Mouse (Mus musculus) spleen, adult 2 months (tissue): ENCODE data around the gene Vwa3b. TPM values are rescaled to one million over a fixed set of nuclear protein-coding genes. Genes with fewer than 3 reads are reported as not detected.

Source experiments
- DNase-seq, 2 experiments: peaks; one replicate each; pipeline versions ENCODE4 v3.0.0 to v3.0.0-alpha.2; 2012 to 2021; ENCODE audit warnings: low spot score in 2 of 2, low read depth in 1 of 2
- H3K27ac ChIP-seq: fragments of 200-500 bp; 2 replicates; pipeline ENCODE4 v1.5.1; 2012; ENCODE audit warnings: low read length, inconsistent platforms; ENCODE audit not compliant: insufficient read depth
- H3K27me3 ChIP-seq: fragments of 200-500 bp; 2 replicates; pipeline ENCODE4 v1.6.1; 2012; ENCODE audit warnings: mild to moderate bottlenecking, moderate library complexity, low read length, inconsistent platforms; ENCODE audit not compliant: control insufficient read depth, insufficient read depth
- H3K36me3 ChIP-seq: fragments of 200-500 bp; 2 replicates; pipeline ENCODE4 v1.6.1; 2012; ENCODE audit warnings: mild to moderate bottlenecking, low read length, inconsistent platforms; ENCODE audit not compliant: control insufficient read depth, insufficient read depth
- H3K4me1 ChIP-seq: fragments of 200-500 bp; 2 replicates; pipeline ENCODE4 v1.6.1; 2011; ENCODE audit warnings: inconsistent platforms; ENCODE audit not compliant: control insufficient read depth, insufficient read depth, insufficient read length
- H3K4me3 ChIP-seq: fragments of 200-500 bp; 2 replicates; pipeline ENCODE4 v1.5.1; 2011; ENCODE audit warnings: mild to moderate bottlenecking, inconsistent platforms; ENCODE audit not compliant: insufficient read depth, insufficient read length; ENCODE audit errors: extremely low read depth
- CTCF ChIP-seq: fragments of 200-500 bp; IDR thresholded peaks from 2 replicates; pipeline ENCODE4 v1.5.1; 2011; ENCODE audit warnings: mild to moderate bottlenecking, inconsistent platforms; ENCODE audit not compliant: insufficient read depth, insufficient read length, insufficient replicate concordance; ENCODE audit errors: extremely low read depth
- POLR2A ChIP-seq: fragments of 200-500 bp; IDR thresholded peaks from 2 replicates; pipeline ENCODE4 v1.6.1; 2011; ENCODE audit warnings: low read depth, low read length, inconsistent platforms
- WGBS: fragments of 180-500 bp; shearing (Covaris S2); methylation state at CpG from one replicate; pipeline ENCODE4 v1.1.7; 2018; 5-methylcytosine and 5-hydroxymethylcytosine counted together
- polyA plus RNA-seq: library from polyadenylated mRNA; depleted of rRNA; stranded (reverse); fragments of >200 nt; gene quantifications from 2 replicates; pipeline ENCODE4 v1.2.3, GENCODE M21; 2012; rRNA removed

Vwa3b gene
- polyA plus RNA-seq = 0.21 and 0.23 TPM in 2 replicates

- H3K4me3 ChIP-seq = no peak within 1 kb of the TSS
- no peaks in the 10 kb centered on the region for H3K27me3 ChIP-seq
- peaks cover 3% of the 10 kb centered on the region; the same call in 1 of the 2 replicates for H3K4me1 ChIP-seq
- H3K27ac ChIP-seq = no peak within 1 kb of the TSS
- 88% methylated on average over 5 of the region's 5 CpGs for WGBS
- TF ChIP-seq POLR2A (no peak), CTCF (no peak)
- H3K36me3 ChIP-seq = no peaks in the 10 kb centered on the region
- no peak for DNase-seq
Measured at GRCm38 (mm10) chr1:37025962-37026686, at the start of gene Vwa3b. Vwa3b (plus strand) TSS chr1:37026596.

GRCm38 (mm10) chr1:36976770-36977169 is 49.6 kb upstream of the Vwa3b start:
- no peak for TF ChIP-seq CTCF
- no peak for TF ChIP-seq POLR2A
- Histone ChIP-seq H3K27ac (no peak overlapping the region), H3K27me3 (no peaks in the 10 kb centered on the region), H3K4me3 (no peak overlapping the region), H3K4me1 (no peaks in the 10 kb centered on the region), H3K36me3 (no peaks in the 10 kb centered on the region)
- no peak for DNase-seq
- WGBS = 85% methylated on average over 4 of the region's 4 CpGs

- no peak overlapping the region for H3K4me3 ChIP-seq
- no peaks in the 10 kb centered on the region for H3K36me3 ChIP-seq
- no peak overlapping the region for H3K27ac ChIP-seq
- TF ChIP-seq CTCF (no peak), POLR2A (no peak)
- no peaks in the 10 kb centered on the region for H3K27me3 ChIP-seq
- WGBS = 58% methylated on average over 9 of the region's 9 CpGs
- H3K4me1 ChIP-seq = peaks cover 6% of the 10 kb centered on the region; the same call in 1 of the 2 replicates
- DNase-seq = no peak
Measured at GRCm38 (mm10) chr1:36982191-36982961, 44.0 kb upstream of the Vwa3b start.

- DNase-seq = no peak
- TF ChIP-seq POLR2A (no peak), CTCF (no peak)
- H3K36me3 ChIP-seq = no peaks in the 10 kb centered on the region
- no peak overlapping the region for H3K27ac ChIP-seq
- 86% methylated on average over 4 of the region's 4 CpGs for WGBS
- no peak overlapping the region for H3K4me3 ChIP-seq
- H3K4me1 ChIP-seq = peaks cover 14% of the 10 kb centered on the region
- no peaks in the 10 kb centered on the region for H3K27me3 ChIP-seq
Measured at GRCm38 (mm10) chr1:36983754-36984153, 42.6 kb upstream of the Vwa3b start.

GRCm38 (mm10) chr1:36984406-36984805 is 42.0 kb upstream of the Vwa3b start:
- Histone ChIP-seq H3K4me1 (peaks cover 14% of the 10 kb centered on the region), H3K27me3 (no peaks in the 10 kb centered on the region), H3K4me3 (no peak overlapping the region), H3K36me3 (no peaks in the 10 kb centered on the region), H3K27ac (no peak overlapping the region)
- WGBS = 86% methylated on average over 6 of the region's 6 CpGs
- DNase-seq = no peak
- TF ChIP-seq CTCF (no peak), POLR2A (no peak)

GRCm38 (mm10) chr1:36985896-36986295 is 40.5 kb upstream of the Vwa3b start:
- Histone ChIP-seq H3K27me3 (no peaks in the 10 kb centered on the region), H3K27ac (no peak overlapping the region), H3K4me3 (no peak overlapping the region), H3K36me3 (no peaks in the 10 kb centered on the region), H3K4me1 (peaks cover 14% of the 10 kb centered on the region)
- DNase-seq = no peak
- 98% methylated on average over 6 of the region's 6 CpGs for WGBS
- no peak for TF ChIP-seq CTCF
- TF ChIP-seq POLR2A = no peak
